Mouse (Mus musculus) heart, embryonic 12.5 days (tissue): ENCODE measurements at regions not wholly inside any gene's neighbourhood (a gene's known extent, or its start where the extent isn't known, plus 50 kb on each side); places are given as distances from the start of the nearest gene placed in this dataset.

Source experiments
- ATAC-seq: fragments of 200-750 bp; cut with Nextera tagmentation; 2 replicates; pipeline ENCODE4 v1.8.0; 2017; ENCODE audit warnings: moderate TSS enrichment, moderate library complexity; ENCODE audit not compliant: insufficient number of reproducible peaks, low FRiP score
- H3K27ac ChIP-seq: fragments of 300-500 bp; sonication (generic); 2 replicates; pipeline ENCODE4 v1.5.1; 2016; ENCODE audit warnings: mild to moderate bottlenecking, moderate library complexity; ENCODE audit not compliant: poor library complexity, severe bottlenecking
- H3K27me3 ChIP-seq: fragments of 300-500 bp; sonication (generic); replicated peaks from 2 replicates; pipeline ENCODE4 v1.6.1; 2016; ENCODE audit warnings: mild to moderate bottlenecking, moderate library complexity
- H3K36me3 ChIP-seq: fragments of 300-500 bp; sonication (generic); 2 replicates; pipeline ENCODE4 v1.6.1; 2016; ENCODE audit warnings: mild to moderate bottlenecking, moderate library complexity
- H3K4me1 ChIP-seq: fragments of 300-500 bp; sonication (generic); replicated peaks from 2 replicates; pipeline ENCODE4 v1.6.1; 2016; ENCODE audit warnings: mild to moderate bottlenecking
- H3K4me2 ChIP-seq: fragments of 300-500 bp; sonication (generic); 2 replicates; pipeline ENCODE4 v1.6.1; 2016; ENCODE audit warnings: mild to moderate bottlenecking, moderate library complexity
- H3K4me3 ChIP-seq: fragments of 300-500 bp; sonication (generic); 2 replicates; pipeline ENCODE4 v1.5.1; 2016; ENCODE audit warnings: mild to moderate bottlenecking
- H3K9ac ChIP-seq: fragments of 300-500 bp; sonication (generic); 2 replicates; pipeline ENCODE4 v1.6.1; 2016; ENCODE audit warnings: mild to moderate bottlenecking, moderate library complexity
- H3K9me3 ChIP-seq: fragments of 300-500 bp; sonication (generic); replicated peaks from 2 replicates; pipeline ENCODE4 v1.6.1; 2016; ENCODE audit warnings: mild to moderate bottlenecking, moderate library complexity
- WGBS: fragments of 180-500 bp; shearing (Covaris S2); methylation state at CpG from one replicate; pipeline ENCODE4 v1.1.7; 2016; 5-methylcytosine and 5-hydroxymethylcytosine counted together

- Histone ChIP-seq H3K9me3 (no peaks in the 10 kb centered on the region), H3K36me3 (no peaks in the 10 kb centered on the region), H3K4me2 (no peak overlapping the region), H3K4me3 (no peak overlapping the region), H3K27ac (no peak overlapping the region), H3K9ac (no peak overlapping the region), H3K4me1 (0 out of 2 replicates have a peak, but pooled peaks cover 4% of the 10 kb centered on the region), H3K27me3 (no peaks in the 10 kb centered on the region)
- WGBS, result 11% methylated on average over 1 of the region's 1 CpGs
- ATAC-seq, result no peak
These were observed 886.8 kb downstream of the Diaph3 start for GRCm38 (mm10) chr14:86254196-86254595.

DNA sequence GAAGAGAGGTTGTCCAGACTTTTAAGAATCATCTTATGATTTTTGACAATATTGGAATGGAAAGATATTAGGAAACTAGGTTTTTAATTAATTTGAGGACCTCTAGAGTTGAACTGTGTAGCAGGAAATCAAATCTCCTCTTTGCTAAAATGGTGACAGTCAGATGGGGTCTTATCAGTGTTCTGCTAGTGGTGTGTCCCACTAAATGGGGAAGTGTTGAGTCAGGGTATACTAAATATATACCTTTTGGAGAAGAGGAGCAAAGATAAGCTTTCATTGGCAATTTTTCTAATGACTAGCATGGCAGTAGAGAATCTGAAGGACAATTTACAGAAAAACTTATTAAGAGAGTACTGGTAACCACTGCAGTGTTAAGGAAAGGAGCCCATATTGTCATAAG, 889.4 kb downstream of the Diaph3 start:
- Histone ChIP-seq H3K27ac (no peak overlapping the region), H3K4me1 (0 out of 2 replicates have a peak, but pooled peaks cover 4% of the 10 kb centered on the region), H3K9me3 (no peaks in the 10 kb centered on the region), H3K9ac (no peak overlapping the region), H3K4me2 (no peak overlapping the region), H3K4me3 (no peak overlapping the region), H3K27me3 (no peaks in the 10 kb centered on the region), H3K36me3 (no peaks in the 10 kb centered on the region)
- no peak for ATAC-seq

- H3K36me3 ChIP-seq, result no peaks in the 10 kb centered on the region
- no peak overlapping the region for H3K4me3 ChIP-seq
- ATAC-seq, result no peak
- 88% methylated on average over 4 of the region's 4 CpGs for WGBS
- no peaks in the 10 kb centered on the region for H3K9me3 ChIP-seq
- H3K4me1 ChIP-seq, result no peaks in the 10 kb centered on the region
- H3K9ac ChIP-seq, result no peak overlapping the region
- H3K4me2 ChIP-seq, result no peak overlapping the region
- no peaks in the 10 kb centered on the region for H3K27me3 ChIP-seq
- H3K27ac ChIP-seq, result no peak overlapping the region
These were observed 893.3 kb downstream of the Diaph3 start for GRCm38 (mm10) chr14:86247686-86248085.

DNA sequence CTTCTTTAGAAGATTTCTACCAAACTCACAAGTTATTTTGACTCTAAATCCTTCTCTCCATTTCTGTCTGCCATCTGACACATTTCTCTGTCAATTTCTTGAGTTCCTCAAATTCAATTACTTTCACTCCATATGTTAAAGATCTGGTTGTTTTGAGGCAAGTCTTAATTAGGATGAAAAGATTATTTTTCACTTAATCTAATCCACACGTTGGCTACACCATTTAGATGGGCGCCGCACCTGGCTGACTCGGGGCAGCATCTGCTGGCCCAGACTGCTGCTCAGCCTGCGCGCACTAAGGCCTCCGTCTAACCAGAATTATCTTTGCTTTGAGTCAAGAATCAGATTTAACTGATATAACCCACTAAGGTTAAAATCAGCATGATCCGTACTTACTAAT, 894.3 kb downstream of the Diaph3 start:
- Histone ChIP-seq H3K4me3 (no peak overlapping the region), H3K4me1 (no peaks in the 10 kb centered on the region), H3K9ac (no peak overlapping the region), H3K4me2 (no peak overlapping the region), H3K36me3 (no peaks in the 10 kb centered on the region), H3K27ac (no peak overlapping the region), H3K27me3 (no peaks in the 10 kb centered on the region), H3K9me3 (no peaks in the 10 kb centered on the region)
- 91% methylated on average over 8 of the region's 8 CpGs for WGBS
- no peak for ATAC-seq

- no peaks in the 10 kb centered on the region for H3K27me3 ChIP-seq
- WGBS, result 91% methylated on average over 1 of the region's 1 CpGs
- H3K27ac ChIP-seq, result no peak overlapping the region
- H3K4me1 ChIP-seq, result no peaks in the 10 kb centered on the region
- ATAC-seq, result no peak
- H3K4me2 ChIP-seq, result no peak overlapping the region
- no peaks in the 10 kb centered on the region for H3K9me3 ChIP-seq
- no peaks in the 10 kb centered on the region for H3K36me3 ChIP-seq
- no peak overlapping the region for H3K9ac ChIP-seq
- no peak overlapping the region for H3K4me3 ChIP-seq
These were observed 897.4 kb downstream of the Diaph3 start for GRCm38 (mm10) chr14:86243662-86244061.

DNA sequence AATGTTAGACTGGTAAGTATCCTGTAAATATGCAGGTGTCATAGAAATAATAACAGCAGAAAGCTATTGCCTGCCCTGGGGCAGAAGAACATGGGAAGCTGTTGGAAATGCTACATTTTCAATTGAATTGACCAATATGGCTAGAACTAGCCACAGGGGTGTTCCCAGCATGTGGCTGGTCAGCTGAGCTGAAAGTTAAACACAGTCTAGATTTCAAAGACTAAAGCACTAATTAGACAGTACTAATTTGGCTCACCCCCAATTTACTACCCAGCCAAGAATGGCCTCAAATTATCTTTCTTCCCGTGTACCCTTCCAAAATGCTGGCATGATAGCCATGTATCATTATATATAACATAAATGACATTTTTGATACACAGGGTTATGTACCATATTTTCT, 898.2 kb downstream of the Diaph3 start:
- Histone ChIP-seq H3K4me1 (no peaks in the 10 kb centered on the region), H3K36me3 (no peaks in the 10 kb centered on the region), H3K27me3 (no peaks in the 10 kb centered on the region), H3K4me3 (no peak overlapping the region), H3K9ac (no peak overlapping the region), H3K27ac (no peak overlapping the region), H3K9me3 (no peaks in the 10 kb centered on the region), H3K4me2 (no peak overlapping the region)
- ATAC-seq, result no peak
- 71% methylated on average over 1 of the region's 1 CpGs for WGBS

- WGBS, result 39% methylated on average over 2 of the region's 2 CpGs
These were observed 901.9 kb downstream of the Diaph3 start for GRCm38 (mm10) chr14:86239090-86239489.

DNA sequence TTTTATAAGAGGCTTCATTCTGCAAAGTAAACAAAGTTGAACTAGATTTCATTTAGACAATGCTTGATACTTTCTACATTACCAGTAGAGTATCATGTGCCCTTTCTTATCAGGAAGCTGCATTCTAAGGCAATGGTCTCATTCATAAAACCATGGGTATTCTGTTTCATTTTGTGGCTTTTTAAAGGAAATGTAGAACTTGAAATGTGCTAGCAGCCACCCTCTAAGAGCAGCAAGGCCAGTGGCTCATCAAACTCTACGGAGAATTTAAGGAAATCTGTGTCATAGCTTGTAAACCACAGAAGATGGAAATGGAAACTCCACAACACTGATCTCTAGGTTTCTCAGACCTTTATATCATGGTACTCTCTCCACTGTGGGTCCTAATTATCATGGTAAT, 907.7 kb downstream of the Diaph3 start:
- WGBS, result 73% methylated on average over 1 of the region's 1 CpGs
- Histone ChIP-seq H3K9me3 (no peaks in the 10 kb centered on the region), H3K4me2 (no peak overlapping the region), H3K4me3 (no peak overlapping the region), H3K36me3 (no peaks in the 10 kb centered on the region), H3K9ac (no peak overlapping the region), H3K4me1 (no peaks in the 10 kb centered on the region), H3K27me3 (no peaks in the 10 kb centered on the region), H3K27ac (no peak overlapping the region)
- ATAC-seq, result no peak

More at GRCm38 (mm10) chr14:86239090-86239489, 901.9 kb downstream of the Diaph3 start:
- Histone ChIP-seq H3K27me3 (no peaks in the 10 kb centered on the region), H3K27ac (no peak overlapping the region), H3K4me3 (no peak overlapping the region), H3K36me3 (no peaks in the 10 kb centered on the region), H3K9me3 (no peaks in the 10 kb centered on the region), H3K4me2 (no peak overlapping the region), H3K4me1 (no peaks in the 10 kb centered on the region), H3K9ac (no peak overlapping the region)
- no peak for ATAC-seq

DNA sequence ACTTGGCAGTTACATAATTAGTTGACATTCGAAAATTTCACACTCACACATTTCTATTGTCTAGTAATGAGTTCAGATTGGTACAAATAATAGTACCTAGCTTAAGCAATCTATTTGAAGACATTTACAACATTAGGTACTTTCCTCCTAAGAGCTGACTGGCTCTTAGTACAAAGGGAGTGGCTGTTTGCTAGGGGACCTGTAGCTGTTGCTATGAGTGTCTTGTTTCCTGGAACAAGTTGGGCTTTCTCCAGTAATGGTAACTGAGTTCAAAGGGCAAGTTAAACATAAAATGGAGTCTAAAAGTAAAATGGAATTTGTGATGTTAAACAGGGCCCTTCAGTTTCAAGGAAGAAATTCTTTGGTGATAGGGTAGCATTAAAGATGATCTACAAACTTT, 910.4 kb downstream of the Diaph3 start:
- no peaks in the 10 kb centered on the region for H3K4me1 ChIP-seq
- H3K4me3 ChIP-seq, result no peak overlapping the region
- 56% methylated on average over 1 of the region's 1 CpGs for WGBS
- no peak for ATAC-seq
- no peak overlapping the region for H3K27ac ChIP-seq
- no peaks in the 10 kb centered on the region for H3K9me3 ChIP-seq
- H3K36me3 ChIP-seq, result no peaks in the 10 kb centered on the region
- H3K4me2 ChIP-seq, result no peak overlapping the region
- no peak overlapping the region for H3K9ac ChIP-seq
- no peaks in the 10 kb centered on the region for H3K27me3 ChIP-seq

GRCm38 (mm10) chr14:86229755-86230154, 911.3 kb downstream of the Diaph3 start:
- Histone ChIP-seq H3K4me3 (no peak overlapping the region), H3K9me3 (no peaks in the 10 kb centered on the region), H3K27ac (no peak overlapping the region), H3K27me3 (no peaks in the 10 kb centered on the region), H3K4me2 (no peak overlapping the region), H3K36me3 (no peaks in the 10 kb centered on the region), H3K9ac (no peak overlapping the region), H3K4me1 (no peaks in the 10 kb centered on the region)
- ATAC-seq, result no peak
- 73% methylated on average over 2 of the region's 2 CpGs for WGBS

- Histone ChIP-seq H3K27me3 (no peaks in the 10 kb centered on the region), H3K4me1 (no peaks in the 10 kb centered on the region), H3K9me3 (no peaks in the 10 kb centered on the region), H3K9ac (no peak overlapping the region), H3K4me3 (no peak overlapping the region), H3K4me2 (no peak overlapping the region), H3K36me3 (no peaks in the 10 kb centered on the region), H3K27ac (no peak overlapping the region)
- 79% methylated on average over 9 of the region's 9 CpGs for WGBS
- ATAC-seq, result no peak
These were observed 925.3 kb downstream of the Diaph3 start for GRCm38 (mm10) chr14:86215711-86216110.

- Histone ChIP-seq H3K36me3 (no peaks in the 10 kb centered on the region), H3K27ac (no peak overlapping the region), H3K9me3 (no peaks in the 10 kb centered on the region), H3K9ac (no peak overlapping the region), H3K4me3 (no peak overlapping the region), H3K27me3 (no peaks in the 10 kb centered on the region), H3K4me1 (no peaks in the 10 kb centered on the region), H3K4me2 (no peak overlapping the region)
- ATAC-seq, result no peak
- 92% methylated on average over 3 of the region's 3 CpGs for WGBS
These were observed 929.4 kb downstream of the Diaph3 start for GRCm38 (mm10) chr14:86211654-86212053.
